Mouse (Mus musculus) left cerebral cortex, adult 8-10 months (tissue): ENCODE results near the gene Psmd8. TPM values are rescaled to one million over a fixed set of nuclear protein-coding genes. Genes with fewer than 3 reads are reported as not detected.
"Not testable (repeated sequence)": the region's sequence is repeated elsewhere in the genome, so short reads cannot be mapped to it uniquely, and the experiment has no call there.

Source experiments
- DNase-seq, 2 experiments: peaks; one replicate each; pipeline ENCODE4 v3.0.0; 2022; ENCODE audit warnings: low spot score in 2 of 2
- total RNA-seq, 4 experiments: library from RNA; stranded (reverse); gene quantifications; 2 replicates each; pipeline ENCODE4 v1.2.4; 2022

Gene Psmd8
- total RNA-seq = 100 to 1,000 TPM; 118 to 137 (median 127) TPM

DNA sequence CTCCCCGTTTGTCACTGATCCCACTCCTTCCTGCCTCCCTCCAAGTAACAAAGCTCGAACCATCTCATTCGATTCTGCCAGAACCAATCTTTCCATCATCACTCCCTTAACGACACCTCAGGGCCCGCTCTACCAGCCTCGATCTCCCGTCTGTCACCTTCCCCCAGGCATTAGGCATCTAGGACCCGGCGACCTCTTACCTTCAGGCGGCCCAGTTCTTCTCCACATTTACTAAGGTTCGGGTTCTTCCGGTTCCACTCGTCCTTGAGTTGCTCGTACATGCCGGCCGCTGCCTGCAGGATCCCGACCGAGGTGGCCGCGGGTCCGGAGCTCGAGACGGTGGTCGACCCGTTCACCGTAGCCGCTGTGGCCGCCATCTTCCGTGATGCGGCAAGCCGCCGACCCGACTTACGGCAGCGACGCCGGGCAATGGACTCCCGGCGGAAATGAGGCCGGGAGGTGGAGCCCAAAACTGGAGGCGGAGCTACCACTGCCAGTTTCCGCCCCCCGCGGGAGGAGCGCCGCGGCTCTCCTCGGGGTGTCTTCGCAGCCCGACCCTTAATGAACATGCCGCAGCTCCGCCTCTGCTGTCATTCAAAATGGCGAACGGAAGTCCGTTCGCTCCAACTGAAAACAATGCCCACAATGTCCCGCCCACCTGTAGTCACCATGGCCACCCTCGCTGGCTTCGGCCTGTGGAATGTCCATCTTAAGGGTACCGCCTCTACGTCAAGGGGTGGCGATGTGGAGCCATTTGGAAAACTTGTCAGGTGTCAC is at the start of gene Psmd8:
Psmd8 (minus strand) TSS at position 625 of the 777 bp plus-strand sequence.
- peak; percentile 81 to 98 for DNase-seq

GRCm38 (mm10) chr7:29228202-29228601 is 47.7 kb upstream of the Psmd8 start:
- no peak for DNase-seq

- no peak for DNase-seq
Observed at GRCm38 (mm10) chr7:29225520-29225919, 45.0 kb upstream of the Psmd8 start.

- DNase-seq = no peak
Observed at GRCm38 (mm10) chr7:29224756-29225394, 44.4 kb upstream of the Psmd8 start.

GRCm38 (mm10) chr7:29214846-29215245 is 34.3 kb upstream of the Psmd8 start:
- DNase-seq = no peak

GRCm38 (mm10) chr7:29214236-29214635 is 33.7 kb upstream of the Psmd8 start:
- DNase-seq = no peak

DNA sequence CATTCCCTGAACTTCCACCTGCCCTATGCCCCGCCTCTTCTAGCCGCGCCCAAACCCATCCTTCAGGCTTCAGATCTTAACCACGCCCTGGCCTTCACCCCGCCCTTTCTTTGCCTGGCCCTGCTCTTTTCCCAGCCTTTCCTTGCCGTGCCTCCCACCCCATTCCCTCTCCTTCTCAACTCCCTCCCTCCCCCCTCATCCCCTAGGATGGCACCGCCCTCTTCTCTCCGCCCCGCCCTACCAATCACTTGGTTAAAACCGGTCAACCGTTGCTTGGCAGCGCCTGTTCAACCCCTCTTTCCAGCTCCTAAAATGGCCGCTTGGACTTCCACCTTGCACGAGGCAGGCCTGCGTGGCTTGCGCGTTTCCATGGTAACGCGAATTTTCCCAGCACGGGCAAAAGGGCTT is 33.2 kb upstream of the Psmd8 start, which contains the start of gene Catsperg1:
Catsperg1 (minus strand) TSS at position 361 of the 408 bp plus-strand sequence.
- DNase-seq = no peak

DNA sequence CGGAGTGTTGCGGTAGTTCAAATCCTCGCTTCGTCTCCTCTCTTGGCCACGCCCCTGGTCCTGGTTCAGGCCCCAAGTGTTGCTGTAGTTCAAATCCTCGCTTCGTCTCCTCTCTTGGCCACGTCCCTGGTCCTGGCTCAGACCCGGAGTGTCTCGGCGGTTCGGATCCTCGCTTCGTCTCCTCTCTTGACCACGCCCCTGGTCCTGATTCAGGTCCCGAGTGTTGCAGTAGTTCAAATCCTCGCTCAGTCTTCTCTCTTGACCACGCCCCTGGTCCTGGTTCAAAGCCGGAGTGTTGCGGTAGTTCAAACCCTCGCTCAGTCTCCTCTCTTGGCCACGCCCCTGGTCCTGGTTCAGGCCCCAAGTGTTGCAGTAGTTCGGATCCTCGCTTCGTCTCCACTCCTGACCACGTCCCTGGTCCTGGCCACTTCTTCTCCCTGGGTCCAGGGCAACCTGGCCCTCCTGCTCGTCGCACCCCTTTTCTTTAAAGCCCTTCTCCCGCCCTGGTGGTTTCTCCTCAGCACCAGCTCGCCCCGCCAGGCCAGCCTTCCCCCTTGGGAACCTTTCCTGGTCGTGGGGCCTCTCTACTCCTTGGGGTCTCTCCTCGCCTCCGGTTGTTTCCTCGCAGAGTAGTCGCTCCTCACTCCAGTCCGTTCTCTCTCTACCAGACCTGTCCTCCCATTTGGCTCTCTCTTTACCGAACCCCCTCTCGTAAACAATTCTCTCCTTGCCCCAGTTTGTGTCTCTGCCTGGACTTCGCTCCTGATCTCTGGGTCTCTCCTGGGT is 32.5 kb upstream of the Psmd8 start:
- DNase-seq = not testable (repeated sequence)

DNA sequence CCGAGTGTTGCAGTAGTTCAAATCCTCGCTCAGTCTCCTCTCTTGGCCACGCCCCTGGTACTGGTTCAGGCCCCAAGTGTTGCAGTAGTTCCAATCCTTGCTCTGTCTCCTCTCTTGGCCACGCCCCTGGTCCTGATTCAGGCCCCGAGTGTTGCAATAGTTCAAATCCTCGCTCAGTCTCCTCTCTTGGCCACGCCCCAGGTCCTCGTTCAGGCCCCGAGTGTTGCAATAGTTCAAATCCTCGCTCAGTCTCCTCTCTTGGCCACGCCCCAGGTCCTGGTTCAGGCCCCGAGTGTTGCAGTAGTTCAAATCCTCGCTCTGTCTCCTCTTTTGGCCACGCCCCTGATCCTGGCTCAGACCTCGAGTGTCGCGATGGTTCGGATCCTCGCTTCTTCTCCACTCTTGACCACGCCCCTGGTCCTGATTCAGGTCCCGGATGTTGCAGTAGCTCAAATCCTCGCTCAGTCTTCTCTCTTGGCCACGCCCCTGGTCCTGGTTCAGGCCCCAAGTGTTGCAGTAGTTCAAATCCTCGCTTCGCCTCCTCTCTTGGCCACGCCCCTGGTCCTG is 31.8 kb upstream of the Psmd8 start:
- DNase-seq = no peak

GRCm38 (mm10) chr7:29211415-29212198 is 31.1 kb upstream of the Psmd8 start:
- peak; percentile 35 to 49 for DNase-seq

DNA sequence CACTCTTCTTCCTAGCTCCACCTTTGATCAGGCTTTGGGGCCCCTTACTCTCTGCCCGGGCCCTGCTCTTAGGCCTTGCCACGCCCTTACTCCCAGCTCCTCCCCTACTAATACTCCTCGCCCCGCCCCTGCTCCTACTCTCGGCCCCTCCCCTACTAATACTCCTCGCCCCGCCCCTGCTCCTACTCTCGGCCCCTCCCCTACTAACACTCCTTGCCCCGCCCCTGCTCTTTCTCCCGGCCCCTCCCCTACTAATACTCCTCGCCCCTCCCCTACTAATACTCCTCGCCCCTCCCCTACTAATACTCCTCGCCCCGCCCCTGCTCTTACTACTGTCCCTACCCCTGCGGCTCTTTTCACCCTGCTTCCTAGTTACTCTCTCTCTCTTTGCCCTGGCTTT is 30.5 kb upstream of the Psmd8 start:
- not testable (repeated sequence) for DNase-seq

- DNase-seq = no peak
Observed at GRCm38 (mm10) chr7:29202577-29202976, 22.1 kb upstream of the Psmd8 start.

- not testable (repeated sequence) for DNase-seq
Observed at GRCm38 (mm10) chr7:29194230-29194629, 13.7 kb upstream of the Psmd8 start.

GRCm38 (mm10) chr7:29181323-29181722 is 822 bp upstream of the Psmd8 start:
- not testable (repeated sequence) for DNase-seq

GRCm38 (mm10) chr7:29180854-29181236 is 344 bp upstream of the Psmd8 start:
- no peak for DNase-seq

DNA sequence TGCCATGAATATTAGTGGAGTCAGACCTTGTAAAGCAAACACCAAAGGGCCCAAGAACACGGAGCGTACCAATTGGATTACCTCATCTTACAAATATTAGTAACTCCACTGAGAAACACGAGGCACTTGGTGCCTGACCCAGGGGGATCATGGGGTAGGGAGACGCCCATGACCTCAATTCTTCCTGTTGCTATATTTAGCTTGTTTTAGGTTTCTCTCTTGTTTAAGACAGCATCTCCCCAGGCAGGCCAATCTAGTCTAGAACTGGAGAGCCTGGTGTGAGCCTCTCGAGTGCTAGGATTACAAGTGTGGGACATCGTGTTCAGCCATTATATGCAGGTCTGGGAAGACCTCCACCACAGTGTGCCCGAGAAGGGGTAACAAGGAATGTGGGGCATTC is 1.2 kb downstream of the Psmd8 start:
- no peak for DNase-seq

DNA sequence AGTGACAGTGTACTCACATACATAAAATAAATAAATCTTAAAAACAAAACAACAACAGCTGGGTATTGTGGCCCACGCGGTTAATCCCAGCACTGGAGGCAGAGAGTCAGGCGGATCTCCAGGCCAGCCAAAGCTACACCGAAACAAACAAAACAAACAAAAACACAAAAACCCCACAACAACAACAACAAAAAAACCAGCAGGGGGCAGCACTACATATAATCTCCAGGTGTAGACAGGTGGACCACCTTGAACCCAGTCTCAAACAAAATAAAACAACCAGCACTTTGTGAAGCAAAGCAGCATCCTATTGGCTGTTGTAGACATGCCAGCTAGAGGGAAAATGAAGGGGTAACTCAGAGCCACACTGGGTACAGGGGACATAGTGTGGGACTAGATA is 2.4 kb downstream of the Psmd8 start:
- no peak for DNase-seq

DNA sequence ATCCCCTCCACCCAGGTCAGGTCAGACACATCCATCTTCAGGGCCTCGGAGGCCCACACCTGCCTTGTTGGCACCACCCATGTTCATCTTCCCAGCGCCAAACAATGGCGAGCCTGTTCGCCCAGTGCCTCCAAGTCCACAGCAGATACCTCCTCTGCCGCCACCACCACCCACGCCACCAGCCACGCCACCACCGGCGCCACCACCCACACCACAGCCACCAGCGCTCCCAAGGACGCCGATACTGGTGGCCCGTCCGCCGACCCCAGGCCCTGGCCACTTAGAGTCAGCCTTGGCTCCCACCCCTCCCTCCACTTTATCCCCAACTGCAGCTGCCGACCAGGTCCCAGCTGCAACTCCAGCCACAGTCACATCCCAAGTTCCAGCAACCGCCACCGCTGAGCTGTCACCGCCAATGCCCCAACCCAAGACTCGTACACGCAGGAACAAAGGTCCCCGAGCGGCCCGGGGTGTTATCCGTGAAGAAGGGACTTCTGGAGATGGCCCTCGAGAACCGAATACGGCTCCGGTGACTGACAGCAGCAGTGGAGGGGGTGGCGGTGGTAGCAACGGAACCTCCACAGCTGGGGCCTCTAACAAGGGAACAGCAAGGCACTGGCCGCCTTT is 8.0 kb downstream of the Psmd8 start:
- DNase-seq = no peak

DNA sequence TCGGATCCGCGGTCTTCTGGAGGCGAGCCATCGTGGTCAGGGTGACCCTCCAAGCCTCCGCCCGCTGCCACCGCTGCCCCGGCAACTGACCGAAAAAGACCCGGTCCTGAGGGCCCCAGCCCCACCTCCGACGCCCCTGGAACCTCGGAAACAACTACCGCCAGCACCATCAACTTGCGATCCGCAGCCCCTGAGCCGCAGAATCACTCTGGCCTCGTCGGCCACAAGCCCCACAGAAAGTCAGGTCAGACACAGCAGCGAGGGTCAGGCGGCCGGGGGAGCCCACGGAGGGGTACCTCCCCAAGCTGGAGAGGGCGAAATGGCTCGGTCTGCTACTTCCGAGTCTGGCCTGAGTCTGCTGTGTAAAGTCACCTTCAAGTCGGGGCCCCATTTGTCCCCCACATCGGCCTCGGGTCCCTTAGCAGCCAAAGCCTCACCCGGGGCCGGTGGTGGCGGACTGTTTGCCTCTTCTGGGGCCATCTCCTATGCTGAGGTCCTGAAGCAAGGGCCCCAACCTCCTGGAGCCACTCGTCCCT is 8.9 kb downstream of the Psmd8 start:
- DNase-seq = no peak
